Mouse (Mus musculus) gastrocnemius, postnatal 36 days (tissue): ENCODE data around the gene Mob3a. TPM values are rescaled to one million over a fixed set of nuclear protein-coding genes. Genes with fewer than 3 reads are reported as not detected.
"Not testable (repeated sequence)": the region's sequence is repeated elsewhere in the genome, so short reads cannot be mapped to it uniquely, and the experiment has no call there.

Experiments
- DNase-seq, 2 experiments: peaks; one replicate each; pipeline ENCODE4 v3.0.0; 2022
- intact Hi-C: fragments of 180-260 bp; cut with DNase I; formaldehyde crosslinking; loops from one replicate; pipeline ENCODE4 v1.15.1; 2025
- total RNA-seq, 2 experiments: library from RNA; stranded (reverse); gene quantifications; 2 replicates each; pipeline ENCODE4 v1.2.3; 2021

Gene Mob3a
- total RNA-seq, 2 experiments from 2014 or later: 3.4 to 3.6 TPM

DNA sequence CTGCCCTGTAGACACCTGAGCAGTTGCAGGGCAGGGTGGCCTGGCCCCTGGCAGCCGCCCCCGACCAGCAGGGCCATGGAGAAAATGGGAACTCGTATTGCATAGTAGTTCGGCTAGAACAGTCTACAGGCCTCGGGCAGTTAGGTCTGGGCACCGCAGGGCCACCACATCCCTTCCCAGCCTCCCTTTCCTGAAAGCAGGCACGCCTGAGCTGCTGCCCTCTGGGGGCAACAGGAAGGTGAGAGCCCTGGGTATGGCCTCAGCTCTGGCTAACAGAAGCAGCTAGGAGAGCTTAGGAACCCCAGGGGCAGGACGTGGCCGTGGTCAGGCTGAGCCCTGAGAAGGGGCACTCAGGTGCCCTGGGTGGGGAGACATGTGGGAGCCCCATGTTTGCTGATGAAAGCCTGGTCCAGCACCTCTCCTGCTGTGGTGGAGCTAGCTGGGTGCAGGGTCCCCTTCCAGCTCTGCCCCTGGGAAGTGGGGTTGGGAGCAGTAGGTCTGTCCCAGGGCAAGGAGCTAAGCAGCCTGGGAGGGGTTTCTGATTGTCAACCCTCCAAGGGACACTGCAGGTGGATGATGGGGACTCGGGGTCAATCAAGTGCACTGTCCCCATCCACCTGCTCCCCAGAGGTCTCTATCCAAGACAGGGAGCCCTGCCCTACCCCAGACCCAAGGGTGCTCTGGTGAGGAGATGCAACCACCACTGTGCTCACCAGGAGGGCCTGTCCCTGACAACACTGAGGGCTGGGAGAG lies 35.6 kb downstream of the Mob3a start:
- intact Hi-C loops: no loop called here
- no peak for DNase-seq

DNA sequence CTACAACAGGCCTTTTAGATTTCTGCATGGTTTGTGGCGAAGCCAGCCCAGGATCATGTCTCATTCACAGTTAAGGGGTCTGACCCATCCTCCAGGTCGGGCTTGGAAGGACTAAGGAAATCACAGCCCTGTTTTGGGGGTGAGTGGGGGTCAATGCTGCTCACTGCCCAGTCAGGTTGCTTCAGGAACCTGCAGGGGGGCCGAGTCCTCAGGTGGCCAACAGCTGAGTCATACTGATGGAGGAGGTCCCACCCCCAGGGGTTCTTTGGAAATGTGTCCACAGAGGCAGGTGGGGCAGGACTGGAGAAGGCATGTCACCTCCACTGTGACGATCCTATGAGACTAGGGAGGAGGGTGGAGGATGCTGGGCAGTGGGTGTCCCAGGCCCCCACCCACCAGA lies 36.3 kb downstream of the Mob3a start:
- intact Hi-C loops: no loop called here
- no peak for DNase-seq

- DNase-seq: peak; percentile 82 to 89
- intact Hi-C loops: no loop called here
Observed at GRCm38 (mm10) chr10:80665016-80665380, 36.8 kb downstream of the Mob3a start.

- intact Hi-C loops: no loop called here
- DNase-seq: peak; percentile 86 to 94
Observed at GRCm38 (mm10) chr10:80664197-80665015, 37.4 kb downstream of the Mob3a start.

GRCm38 (mm10) chr10:80663485-80664196 lies 38.1 kb downstream of the Mob3a start:
- DNase-seq: no peak
- intact Hi-C loops: no loop called here

GRCm38 (mm10) chr10:80661149-80661548 lies 40.6 kb downstream of the Mob3a start:
- intact Hi-C loops: no loop called here

DNA sequence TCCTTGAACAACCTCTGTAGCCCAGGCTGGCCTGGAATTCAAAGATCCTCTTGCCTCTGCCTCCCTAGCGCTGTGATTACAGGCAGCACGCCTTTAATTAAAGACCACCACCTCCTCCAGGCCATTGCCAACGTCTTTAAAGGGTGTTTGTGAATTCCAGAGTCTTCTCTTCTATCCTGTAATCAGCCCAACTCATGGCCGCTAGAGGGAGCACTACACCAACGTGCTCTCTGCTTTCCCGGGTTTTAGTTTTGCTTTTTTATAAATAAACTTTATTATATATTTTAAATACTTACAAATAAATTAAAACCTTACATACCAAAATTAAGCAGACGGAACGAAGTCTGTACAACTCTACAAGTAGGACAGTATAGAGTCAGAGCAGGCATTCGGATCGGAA lies 42.6 kb downstream of the Mob3a start:
- intact Hi-C loops: loop anchor here (2.0 kb wide), 1 partner anchor 26 kb away; no protein-coding TSS in a partner anchor

More at GRCm38 (mm10) chr10:80661149-80661548, 40.6 kb downstream of the Mob3a start:
- no peak for DNase-seq

DNA sequence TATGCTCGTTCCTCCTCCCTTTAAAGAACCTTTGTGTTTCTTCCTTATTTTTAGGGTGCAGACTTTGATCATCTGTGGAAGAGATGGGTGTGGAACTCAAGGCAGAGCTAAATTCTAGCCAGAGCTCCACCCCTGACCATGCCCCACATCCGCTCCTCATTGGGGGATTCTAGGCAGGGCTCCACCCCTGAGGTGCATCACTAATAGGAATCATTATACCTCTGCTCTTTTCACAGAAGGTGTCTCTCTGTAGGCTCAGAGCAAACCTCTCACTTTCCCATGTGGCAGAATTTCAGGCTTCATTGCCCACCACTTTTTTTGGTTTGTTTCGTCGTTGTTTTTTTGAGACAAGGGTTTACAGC lies 43.0 kb downstream of the Mob3a start:
- DNase-seq: no peak
- intact Hi-C loops: loop anchor here (2.0 kb wide), 1 partner anchor 26 kb away; no protein-coding TSS in a partner anchor

More for the DNA sequence above, 42.6 kb downstream of the Mob3a start:
- peak; percentile 53 to 67 for DNase-seq

DNA sequence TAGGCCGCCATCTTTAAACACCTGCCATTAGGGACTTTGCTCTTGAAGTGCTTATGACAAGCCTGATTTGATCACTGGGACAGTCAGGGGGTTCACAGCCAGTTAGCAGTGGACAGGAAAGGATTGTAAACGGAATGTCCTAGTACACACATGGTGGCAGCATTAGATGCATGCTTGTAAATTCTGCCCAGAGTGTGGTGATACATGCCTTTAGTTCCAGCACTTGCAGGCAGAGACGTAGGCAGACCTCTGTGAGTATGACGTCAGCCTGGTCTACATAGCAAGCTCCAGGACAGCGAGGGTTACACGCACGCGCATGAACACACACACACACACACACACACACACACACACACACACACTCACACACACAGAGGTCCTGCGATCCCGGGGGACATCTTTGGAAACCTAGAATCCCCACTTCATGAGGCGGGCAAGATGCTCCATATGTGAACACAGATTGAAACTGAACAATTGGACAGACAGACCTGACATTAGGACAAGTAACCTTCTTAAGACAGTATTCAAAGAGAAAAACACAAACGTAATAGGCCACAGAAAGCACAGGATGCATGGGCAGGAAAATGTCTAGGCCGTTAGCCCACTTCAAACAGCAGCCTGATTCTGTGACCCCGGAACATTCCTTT lies 43.5 kb downstream of the Mob3a start:
- intact Hi-C loops: loop anchor here (2.0 kb wide), 1 partner anchor 26 kb away; no protein-coding TSS in a partner anchor
- DNase-seq: no peak

DNA sequence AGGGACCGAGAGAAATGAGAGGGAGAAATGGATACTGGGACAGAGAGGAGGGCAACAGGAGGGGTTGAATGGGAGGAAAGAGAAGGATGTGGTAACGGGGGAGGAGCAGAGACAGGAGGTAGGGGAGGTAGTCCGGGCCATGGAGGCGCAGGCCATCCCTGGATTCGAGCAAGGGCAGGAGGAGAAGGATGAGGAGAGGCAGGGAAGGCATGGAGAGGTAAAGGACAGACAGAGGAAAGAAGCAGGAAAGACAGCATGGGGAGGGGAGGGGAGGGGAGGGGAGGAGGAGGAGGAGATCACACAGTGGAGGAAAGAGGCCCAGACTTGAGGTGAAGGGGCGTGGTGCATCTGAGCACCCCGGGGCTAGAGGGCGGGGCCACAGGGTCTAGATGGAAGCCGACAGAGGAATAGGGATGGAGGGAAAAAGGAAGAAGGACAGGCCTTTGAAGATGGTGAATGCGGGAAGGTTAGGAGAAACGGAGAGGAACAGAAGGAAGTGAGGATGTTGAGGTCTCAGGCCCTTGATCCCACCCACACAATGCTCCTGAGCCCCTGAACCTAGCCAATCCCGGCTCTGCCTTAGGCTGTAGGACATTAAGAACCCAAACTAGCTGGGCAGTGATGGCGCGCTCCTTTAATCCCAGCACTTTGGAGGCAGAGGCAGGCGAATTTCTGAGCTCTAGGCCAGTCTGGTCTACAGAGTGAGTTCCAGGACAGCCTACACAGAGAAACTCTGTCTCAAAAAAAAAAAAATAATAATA lies 44.7 kb downstream of the Mob3a start, which contains the start of gene Btbd2:
Btbd2 (minus strand) TSS at position 209 of the 761 bp plus-strand sequence.
- DNase-seq: no peak
- intact Hi-C loops: no loop called here

GRCm38 (mm10) chr10:80656130-80656862 lies 45.5 kb downstream of the Mob3a start:
- intact Hi-C loops: no loop called here
- peak; percentile 88 to 97 for DNase-seq

GRCm38 (mm10) chr10:80655406-80656129 lies 46.2 kb downstream of the Mob3a start:
- no peak for DNase-seq

GRCm38 (mm10) chr10:80654866-80655265 lies 46.9 kb downstream of the Mob3a start:
- intact Hi-C loops: loop anchor here (2.0 kb wide), 1 partner anchor 22 kb away; no protein-coding TSS in a partner anchor
- DNase-seq: no peak

More at GRCm38 (mm10) chr10:80655406-80656129, 46.2 kb downstream of the Mob3a start:
- intact Hi-C loops: loop anchor here (2.0 kb wide), 1 partner anchor 23 kb away; no protein-coding TSS in a partner anchor

- DNase-seq: no peak
- intact Hi-C loops: no loop called here
Observed at GRCm38 (mm10) chr10:80653156-80653720, 48.5 kb downstream of the Mob3a start.

DNA sequence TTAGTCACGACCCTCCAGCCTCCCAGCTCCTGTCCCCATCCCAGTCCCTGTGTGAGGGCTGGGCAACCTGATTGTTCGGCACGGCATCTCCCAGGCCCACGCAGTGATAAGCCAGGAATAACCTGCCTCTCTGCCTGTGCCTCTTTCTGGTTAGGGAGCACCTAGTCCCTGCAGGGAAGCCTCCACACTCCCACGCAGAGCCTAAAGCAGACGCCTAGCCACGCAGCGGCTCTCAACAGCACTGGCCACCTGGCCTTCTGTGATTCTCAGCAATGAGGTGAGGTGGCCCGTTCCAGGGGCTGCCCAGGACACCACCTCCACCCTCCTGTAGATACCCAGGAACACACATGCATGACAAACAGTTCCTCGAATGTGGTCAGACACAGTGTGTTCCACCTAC lies 51.4 kb downstream of the Mob3a start:
- intact Hi-C loops: no loop called here
- no peak for DNase-seq

DNA sequence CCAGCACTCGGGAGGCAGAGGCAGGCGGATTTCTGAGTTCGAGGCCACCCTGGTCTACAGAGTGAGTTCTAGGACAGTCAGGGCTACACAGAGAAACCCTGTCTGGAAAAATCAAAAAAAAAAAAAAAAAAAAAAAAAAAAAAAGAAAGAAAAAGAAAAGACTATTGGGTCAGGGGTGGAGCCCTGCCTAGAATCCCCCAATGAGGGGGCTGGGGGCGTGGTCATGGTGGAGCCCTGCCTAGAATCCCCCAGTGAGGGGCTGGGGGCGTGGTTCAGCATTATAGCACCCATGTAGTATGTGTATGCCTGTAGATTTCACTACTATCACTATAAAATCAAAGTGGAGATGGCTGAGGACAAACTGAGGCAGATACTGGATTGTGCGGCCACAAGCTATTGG lies 51.9 kb downstream of the Mob3a start:
- intact Hi-C loops, DNase-seq: not testable (repeated sequence)

- DNase-seq: no peak
- intact Hi-C loops: no loop called here
Observed at GRCm38 (mm10) chr10:80646936-80647335, 54.8 kb downstream of the Mob3a start.

- intact Hi-C loops: no loop called here
- DNase-seq: no peak
Observed at GRCm38 (mm10) chr10:80635345-80635744, 66.4 kb downstream of the Mob3a start.
